Mouse (Mus musculus) kidney, adult 18-20 months (tissue): ENCODE results near the gene Chtop.

Experiments
- DNase-seq: peaks from one replicate; pipeline ENCODE4 v3.0.0; 2021

Chtop gene

GRCm38 (mm10) chr3:90508950-90509746, at the start of gene Chtop:
Gene Chtop, minus strand, starts transcription at chr3:90509498.
- DNase-seq = peak; percentile 100

GRCm38 (mm10) chr3:90555954-90556353, 46.7 kb upstream of the Chtop start:
- no peak for DNase-seq

GRCm38 (mm10) chr3:90552231-90552630, 42.9 kb upstream of the Chtop start:
- DNase-seq = no peak

GRCm38 (mm10) chr3:90550421-90550790, 41.1 kb upstream of the Chtop start:
- no peak for DNase-seq

GRCm38 (mm10) chr3:90549676-90550420, 40.5 kb upstream of the Chtop start:
- no peak for DNase-seq

- DNase-seq = peak; percentile 45
Observed at GRCm38 (mm10) chr3:90540904-90541303, 31.6 kb upstream of the Chtop start.

GRCm38 (mm10) chr3:90537905-90538296, 28.6 kb upstream of the Chtop start:
- DNase-seq = no peak

GRCm38 (mm10) chr3:90537141-90537904, 28.0 kb upstream of the Chtop start, which contains the start of gene S100a16:
Gene S100a16, plus strand, starts transcription at chr3:90537254.
- DNase-seq = peak; percentile 87

GRCm38 (mm10) chr3:90535446-90535845, 26.1 kb upstream of the Chtop start:
- DNase-seq = no peak

- DNase-seq = no peak
Observed at GRCm38 (mm10) chr3:90531713-90532112, 22.4 kb upstream of the Chtop start.

- no peak for DNase-seq
Observed at GRCm38 (mm10) chr3:90527291-90527873, 18.1 kb upstream of the Chtop start.

- DNase-seq = no peak
Observed at GRCm38 (mm10) chr3:90526580-90526979, 17.3 kb upstream of the Chtop start, which contains the start of gene S100a14. Gene S100a14, plus strand, starts transcription at chr3:90526856.

- no peak for DNase-seq
Observed at GRCm38 (mm10) chr3:90526076-90526475, 16.8 kb upstream of the Chtop start.

GRCm38 (mm10) chr3:90525421-90525820, 16.1 kb upstream of the Chtop start:
- DNase-seq = peak; percentile 45

- DNase-seq = no peak
Observed at GRCm38 (mm10) chr3:90517711-90518110, 8.4 kb upstream of the Chtop start.

- no peak for DNase-seq
Observed at GRCm38 (mm10) chr3:90515789-90516188, 6.5 kb upstream of the Chtop start.

- peak; percentile 55 for DNase-seq
Observed at GRCm38 (mm10) chr3:90515242-90515641, 5.9 kb upstream of the Chtop start.

- DNase-seq = peak; percentile 77
Observed at GRCm38 (mm10) chr3:90514691-90515090, 5.4 kb upstream of the Chtop start.

GRCm38 (mm10) chr3:90513796-90514590, 4.7 kb upstream of the Chtop start, which contains the start of the genes S100a1 and S100a13:
Gene S100a1, minus strand, starts transcription at chr3:90514392.
Gene S100a13, plus strand, starts transcription at chr3:90514435.
- peak; percentile 86 for DNase-seq

GRCm38 (mm10) chr3:90512948-90513642, 3.8 kb upstream of the Chtop start:
- DNase-seq = no peak

- DNase-seq = no peak
Observed at GRCm38 (mm10) chr3:90512276-90512675, 3.0 kb upstream of the Chtop start.
